Mouse (Mus musculus): Measurements from ENCODE around the gene Tfrc. TPM values are rescaled to one million over a fixed set of nuclear protein-coding genes. Genes with fewer than 3 reads are reported as not detected.

Gene Tfrc
- total RNA-seq, 1 experiment from 2014 or later: 66.8 TPM

- no peak for ATAC-seq (ENCODE audit: extremely low read depth, insufficient number of reproducible peaks, low FRiP score, poor library complexity, severe bottlenecking)
Observed at GRCm38 (mm10) chr16:32663231-32663858, 54.6 kb downstream of the Tfrc start.

DNA sequence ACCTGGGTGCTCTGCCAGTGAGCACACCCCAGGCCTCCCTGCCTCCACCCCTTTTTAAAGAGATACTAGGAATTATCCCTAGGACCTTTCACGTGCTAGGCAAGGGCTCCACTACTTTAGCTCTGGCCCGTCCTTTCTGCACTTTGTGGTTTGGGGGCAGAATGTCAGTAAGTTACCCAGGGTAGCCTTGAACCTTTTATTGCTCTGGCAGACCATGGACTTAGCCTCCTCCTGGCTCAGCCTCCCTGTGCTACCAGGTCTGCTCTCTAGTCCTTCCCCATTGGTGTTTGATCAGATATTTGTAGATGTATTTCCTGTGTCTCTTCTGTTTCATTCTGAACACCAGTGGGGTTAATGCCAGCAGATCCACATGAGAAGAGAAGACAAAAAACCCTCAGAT lies 55.5 kb downstream of the Tfrc start:
- ATAC-seq (ENCODE audit: extremely low read depth, insufficient number of reproducible peaks, low FRiP score, poor library complexity, severe bottlenecking): no peak

DNA sequence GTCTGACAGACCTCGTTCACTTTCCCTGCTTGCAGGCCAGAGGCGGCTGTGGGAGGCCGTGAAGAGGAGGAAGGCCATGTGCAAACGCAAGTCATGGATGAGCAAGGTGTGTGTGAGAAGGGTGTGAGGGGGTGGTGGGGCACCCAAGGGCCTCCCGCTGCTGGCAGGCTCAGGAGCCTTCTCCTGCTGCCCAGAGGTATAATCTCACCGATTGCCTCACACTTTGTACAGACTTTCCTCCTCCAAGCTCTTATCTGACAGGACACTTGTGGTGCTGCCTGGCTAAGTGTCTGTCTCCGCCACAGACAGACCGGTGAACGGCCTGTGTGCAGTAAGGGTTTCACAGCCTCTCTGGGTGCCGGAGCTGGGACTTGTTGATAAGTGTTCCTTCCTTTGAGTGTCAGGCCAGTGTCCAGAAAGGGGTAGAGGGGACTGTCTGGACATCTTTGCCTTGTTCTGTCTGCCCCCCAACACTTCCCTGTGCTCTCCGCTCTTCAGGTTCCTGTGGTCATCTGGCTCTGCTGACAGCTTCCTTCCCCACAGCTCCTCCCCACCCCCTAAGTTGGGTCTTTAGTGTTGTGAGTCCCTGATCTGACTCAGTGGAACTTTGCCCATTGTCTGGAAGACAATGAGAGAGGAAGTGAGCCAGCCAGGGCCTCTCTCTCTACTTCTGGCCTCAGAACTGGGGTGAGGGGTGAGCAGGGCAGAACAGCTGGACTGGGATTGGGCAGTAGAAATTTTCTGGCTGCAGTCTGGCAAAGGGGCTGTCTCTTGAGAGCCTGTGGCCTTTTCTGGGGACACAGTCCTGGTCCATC lies 57.3 kb downstream of the Tfrc start:
- no peak for ATAC-seq (ENCODE audit: extremely low read depth, insufficient number of reproducible peaks, low FRiP score, poor library complexity, severe bottlenecking)

GRCm38 (mm10) chr16:32666671-32667551 lies 58.2 kb downstream of the Tfrc start:
- no peak for ATAC-seq (ENCODE audit: extremely low read depth, insufficient number of reproducible peaks, low FRiP score, poor library complexity, severe bottlenecking)

- no peak for ATAC-seq (ENCODE audit: extremely low read depth, insufficient number of reproducible peaks, low FRiP score, poor library complexity, severe bottlenecking)
Observed at GRCm38 (mm10) chr16:32667552-32667872, 58.8 kb downstream of the Tfrc start.

GRCm38 (mm10) chr16:32668030-32668429 lies 59.3 kb downstream of the Tfrc start:
- ATAC-seq (ENCODE audit: extremely low read depth, insufficient number of reproducible peaks, low FRiP score, poor library complexity, severe bottlenecking): no peak

DNA sequence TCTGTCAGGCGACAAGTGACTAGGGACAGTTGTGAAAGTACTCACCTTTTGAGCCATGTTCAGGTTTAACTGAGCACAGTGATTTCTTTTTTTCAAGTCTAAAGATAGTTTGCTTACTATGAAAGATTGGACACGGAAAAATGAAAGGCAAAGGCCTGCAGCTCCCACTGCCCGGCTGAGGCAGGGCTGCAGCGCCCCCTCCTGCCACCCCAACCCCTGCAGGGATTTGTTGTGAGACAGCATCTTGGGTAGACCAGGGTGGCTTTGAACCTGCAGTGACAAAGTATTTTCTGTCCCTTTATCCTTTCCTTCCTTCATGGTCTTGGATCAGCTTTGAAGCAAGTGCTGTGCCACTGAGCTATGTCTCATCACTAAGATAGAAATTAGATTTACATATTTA lies 59.8 kb downstream of the Tfrc start:
- no peak for ATAC-seq (ENCODE audit: extremely low read depth, insufficient number of reproducible peaks, low FRiP score, poor library complexity, severe bottlenecking)

- no peak for ATAC-seq (ENCODE audit: extremely low read depth, insufficient number of reproducible peaks, low FRiP score, poor library complexity, severe bottlenecking)
Observed at GRCm38 (mm10) chr16:32669243-32669642, 60.5 kb downstream of the Tfrc start.

DNA sequence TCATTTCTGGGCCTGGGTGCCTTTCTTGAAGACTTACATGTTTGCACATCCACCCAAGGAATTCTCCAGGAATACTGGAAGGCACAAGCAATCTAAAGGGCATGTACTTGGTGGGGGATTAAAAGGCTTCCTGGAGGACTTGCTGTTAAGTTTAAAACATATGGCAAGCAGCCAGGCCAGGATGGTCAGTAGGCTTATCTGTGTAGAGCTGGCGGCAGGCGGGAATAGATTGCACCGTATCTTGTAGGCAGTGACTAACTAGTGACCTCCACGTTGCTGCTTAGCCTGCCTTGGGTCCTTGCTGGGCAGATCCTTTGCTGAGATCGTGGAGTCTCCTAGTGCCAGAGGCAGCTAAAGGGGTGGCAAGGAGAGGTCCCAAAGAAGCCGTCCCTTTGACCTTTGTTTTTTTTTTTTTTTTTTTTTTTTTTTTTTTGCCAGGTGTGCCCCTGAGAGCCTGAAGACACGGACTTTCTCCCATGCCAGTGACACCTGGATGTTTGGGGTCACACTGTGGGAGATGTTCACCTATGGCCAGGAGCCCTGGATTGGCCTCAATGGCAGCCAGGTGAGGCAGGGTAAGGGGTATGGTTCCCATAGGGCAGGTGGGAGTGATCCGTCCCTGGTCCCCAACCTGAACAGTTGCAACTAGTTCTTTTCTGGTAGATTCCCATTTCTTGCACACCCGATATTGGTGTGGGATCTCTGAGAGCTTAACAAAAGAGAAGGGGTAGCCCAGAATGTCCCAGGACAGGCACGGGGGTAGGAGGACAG lies 61.8 kb downstream of the Tfrc start:
- no peak for ATAC-seq (ENCODE audit: extremely low read depth, insufficient number of reproducible peaks, low FRiP score, poor library complexity, severe bottlenecking)

- no peak for ATAC-seq (ENCODE audit: extremely low read depth, insufficient number of reproducible peaks, low FRiP score, poor library complexity, severe bottlenecking)
Observed at GRCm38 (mm10) chr16:32671206-32671887, 62.6 kb downstream of the Tfrc start.

DNA sequence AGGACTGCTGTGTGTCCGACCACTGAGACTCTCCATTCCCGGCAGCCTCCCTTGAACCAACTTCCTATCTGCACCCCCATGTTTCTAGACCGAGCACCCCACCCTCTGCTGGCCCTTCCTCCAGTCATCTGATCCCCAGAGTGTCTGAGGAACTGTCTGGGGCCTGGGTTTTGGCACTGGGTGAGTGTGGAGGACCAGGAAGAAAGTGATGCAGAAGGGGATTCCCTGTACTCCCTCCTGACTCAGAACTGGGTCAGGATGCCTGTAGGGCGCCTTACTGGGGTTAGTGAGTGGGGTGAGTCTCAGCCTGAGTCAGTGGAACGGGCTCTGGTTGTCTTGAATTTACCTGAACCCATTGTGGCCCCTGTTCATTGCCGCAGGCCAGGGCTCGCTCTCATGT lies 63.5 kb downstream of the Tfrc start:
- no peak for ATAC-seq (ENCODE audit: extremely low read depth, insufficient number of reproducible peaks, low FRiP score, poor library complexity, severe bottlenecking)

GRCm38 (mm10) chr16:32672861-32673560 lies 64.3 kb downstream of the Tfrc start:
- no peak for ATAC-seq (ENCODE audit: extremely low read depth, insufficient number of reproducible peaks, low FRiP score, poor library complexity, severe bottlenecking)

- no peak for ATAC-seq (ENCODE audit: extremely low read depth, insufficient number of reproducible peaks, low FRiP score, poor library complexity, severe bottlenecking)
Observed at GRCm38 (mm10) chr16:32674121-32674740, 65.5 kb downstream of the Tfrc start.

- ATAC-seq (ENCODE audit: extremely low read depth, insufficient number of reproducible peaks, low FRiP score, poor library complexity, severe bottlenecking): no peak
Observed at GRCm38 (mm10) chr16:32677040-32677700, 68.5 kb downstream of the Tfrc start.

GRCm38 (mm10) chr16:32677903-32678302 lies 69.2 kb downstream of the Tfrc start:
- ATAC-seq (ENCODE audit: extremely low read depth, insufficient number of reproducible peaks, low FRiP score, poor library complexity, severe bottlenecking): no peak

- no peak for ATAC-seq (ENCODE audit: extremely low read depth, insufficient number of reproducible peaks, low FRiP score, poor library complexity, severe bottlenecking)
Observed at GRCm38 (mm10) chr16:32678812-32679211, 70.1 kb downstream of the Tfrc start.

GRCm38 (mm10) chr16:32679976-32680375 lies 71.3 kb downstream of the Tfrc start:
- ATAC-seq (ENCODE audit: extremely low read depth, insufficient number of reproducible peaks, low FRiP score, poor library complexity, severe bottlenecking): no peak

Data from neutrophil, adult 5-6 weeks (primary cell).